Mouse (Mus musculus) liver, adult 2 months (tissue): ENCODE data around the gene Dnah3. TPM values are rescaled to one million over a fixed set of nuclear protein-coding genes. Genes with fewer than 3 reads are reported as not detected.
A peak's percentile ranks its signal among the peaks of the same experiment; 100 is the strongest.

Experiments
- DNase-seq: peaks from one replicate; pipeline ENCODE4 v3.0.0-alpha.2; 2011; ENCODE audit warnings: low read depth, low spot score; ENCODE audit errors: extremely low read depth
- H3K27ac ChIP-seq: fragments of 200-500 bp; replicated peaks from 2 replicates; pipeline ENCODE4 v1.5.1; 2012; ENCODE audit warnings: low read depth, mild to moderate bottlenecking, control low read depth, inconsistent platforms, low read length; ENCODE audit not compliant: insufficient read depth
- H3K27me3 ChIP-seq: fragments of 200-500 bp; 2 replicates; pipeline ENCODE4 v1.6.1; 2012; ENCODE audit warnings: mild to moderate bottlenecking, moderate library complexity, low read length, inconsistent platforms; ENCODE audit not compliant: control insufficient read depth, insufficient read depth
- H3K36me3 ChIP-seq: fragments of 200-500 bp; 2 replicates; pipeline ENCODE4 v1.6.1; 2012; ENCODE audit warnings: low read length, inconsistent platforms; ENCODE audit not compliant: control insufficient read depth, insufficient read depth
- H3K4me1 ChIP-seq: fragments of 200-500 bp; 2 replicates; pipeline ENCODE4 v1.6.1; 2011; ENCODE audit warnings: low read length; ENCODE audit not compliant: control insufficient read depth, insufficient read depth
- H3K4me3 ChIP-seq: fragments of 200-500 bp; 2 replicates; pipeline ENCODE4 v1.5.1; 2011; ENCODE audit warnings: low read depth, mild to moderate bottlenecking, control low read depth, low read length, moderate library complexity; ENCODE audit not compliant: insufficient read depth
- H3K79me2 ChIP-seq: fragments of 200-500 bp; 2 replicates; pipeline ENCODE4 v1.6.1; 2012; ENCODE audit warnings: inconsistent platforms, mild to moderate bottlenecking, low read length, moderate library complexity; ENCODE audit not compliant: control insufficient read depth, insufficient read depth
- H3K9ac ChIP-seq: fragments of 200-500 bp; 2 replicates; pipeline ENCODE4 v1.6.1; 2012; ENCODE audit warnings: low read depth, mild to moderate bottlenecking, control low read depth, inconsistent platforms, low read length
- CTCF ChIP-seq: fragments of 200-500 bp; IDR thresholded peaks from 2 replicates; pipeline ENCODE4 v1.5.1; 2011; ENCODE audit warnings: low read depth, low read length, control low read depth
- POLR2A ChIP-seq: fragments of 200-500 bp; IDR thresholded peaks from 2 replicates; pipeline ENCODE4 v1.6.1; 2011; ENCODE audit warnings: low read length, control low read depth; ENCODE audit not compliant: insufficient read depth; ENCODE audit errors: extremely low read depth
- WGBS: fragments of 180-500 bp; shearing (Covaris S2); methylation state at CpG from one replicate; pipeline ENCODE4 v1.1.7; 2018; 5-methylcytosine and 5-hydroxymethylcytosine counted together
- polyA plus RNA-seq: library from polyadenylated mRNA; depleted of rRNA; stranded (reverse); fragments of >200 nt; gene quantifications from 2 replicates; pipeline ENCODE4 v1.2.3, GENCODE M21; 2012
- total RNA-seq: library from RNA; depleted of rRNA; stranded (reverse); fragments of >200 nt; gene quantifications from 2 replicates; pipeline ENCODE4 v1.2.3, GENCODE M21; 2014

Dnah3 gene
- total and polyA plus RNA-seq, 2 experiments, result not detected

GRCm38 (mm10) chr7:119960006-119960405 lies 135.1 kb downstream of the Dnah3 start:
- Histone ChIP-seq H3K9ac (no peak overlapping the region), H3K36me3 (no peaks in the 10 kb centered on the region), H3K4me1 (peaks cover 12% of the 10 kb centered on the region), H3K27me3 (no peaks in the 10 kb centered on the region), H3K79me2 (no peaks in the 10 kb centered on the region), H3K27ac (no peak overlapping the region), H3K4me3 (no peak overlapping the region)
- TF ChIP-seq POLR2A (no peak), CTCF (no peak)
- DNase-seq, result peak; percentile 29
- WGBS, result 72% methylated on average over 6 of the region's 6 CpGs

DNA sequence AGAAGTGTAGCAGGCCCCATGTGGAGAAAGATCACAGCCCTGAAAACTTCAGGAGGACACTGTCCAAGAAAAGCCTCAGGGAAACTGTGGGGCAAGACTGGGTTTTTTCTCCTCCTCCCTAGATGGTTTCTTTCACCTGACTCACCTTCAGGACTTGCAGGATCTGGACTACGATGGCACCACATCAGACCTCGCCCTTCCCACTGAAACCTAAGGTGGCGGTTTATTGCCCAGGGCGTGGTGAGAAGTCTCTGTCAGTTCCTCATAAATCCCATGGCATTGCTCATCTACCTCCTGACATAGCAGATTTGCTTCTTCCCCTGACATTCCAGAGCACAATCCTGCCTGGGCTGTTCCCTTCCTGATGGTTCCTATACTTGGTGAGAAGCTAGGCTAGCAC lies 135.6 kb downstream of the Dnah3 start:
- H3K4me3 ChIP-seq, result no peak overlapping the region
- no peak for DNase-seq
- peaks cover 9% of the 10 kb centered on the region for H3K4me1 ChIP-seq
- H3K9ac ChIP-seq, result no peak overlapping the region
- H3K27ac ChIP-seq, result no peak overlapping the region
- TF ChIP-seq CTCF (no peak), POLR2A (no peak)
- H3K36me3 ChIP-seq, result no peaks in the 10 kb centered on the region
- no peaks in the 10 kb centered on the region for H3K79me2 ChIP-seq
- no peaks in the 10 kb centered on the region for H3K27me3 ChIP-seq
- WGBS, result 98% methylated on average over 4 of the region's 4 CpGs

GRCm38 (mm10) chr7:119959091-119959490 lies 136.0 kb downstream of the Dnah3 start:
- no peaks in the 10 kb centered on the region for H3K79me2 ChIP-seq
- H3K4me3 ChIP-seq, result no peak overlapping the region
- H3K9ac ChIP-seq, result no peak overlapping the region
- no peak for DNase-seq
- TF ChIP-seq CTCF (no peak), POLR2A (no peak)
- no peaks in the 10 kb centered on the region for H3K27me3 ChIP-seq
- 65% methylated on average over 4 of the region's 4 CpGs for WGBS
- peaks cover 9% of the 10 kb centered on the region for H3K4me1 ChIP-seq
- H3K36me3 ChIP-seq, result no peaks in the 10 kb centered on the region
- no peak overlapping the region for H3K27ac ChIP-seq

GRCm38 (mm10) chr7:119957421-119957820 lies 137.7 kb downstream of the Dnah3 start:
- H3K4me3 ChIP-seq, result no peak overlapping the region
- H3K9ac ChIP-seq, result no peak overlapping the region
- H3K27ac ChIP-seq, result no peak overlapping the region
- TF ChIP-seq CTCF, result no peak
- TF ChIP-seq POLR2A, result no peak
- H3K79me2 ChIP-seq, result no peaks in the 10 kb centered on the region
- H3K4me1 ChIP-seq, result peaks cover 9% of the 10 kb centered on the region
- DNase-seq, result no peak
- H3K27me3 ChIP-seq, result no peaks in the 10 kb centered on the region
- H3K36me3 ChIP-seq, result no peaks in the 10 kb centered on the region

DNA sequence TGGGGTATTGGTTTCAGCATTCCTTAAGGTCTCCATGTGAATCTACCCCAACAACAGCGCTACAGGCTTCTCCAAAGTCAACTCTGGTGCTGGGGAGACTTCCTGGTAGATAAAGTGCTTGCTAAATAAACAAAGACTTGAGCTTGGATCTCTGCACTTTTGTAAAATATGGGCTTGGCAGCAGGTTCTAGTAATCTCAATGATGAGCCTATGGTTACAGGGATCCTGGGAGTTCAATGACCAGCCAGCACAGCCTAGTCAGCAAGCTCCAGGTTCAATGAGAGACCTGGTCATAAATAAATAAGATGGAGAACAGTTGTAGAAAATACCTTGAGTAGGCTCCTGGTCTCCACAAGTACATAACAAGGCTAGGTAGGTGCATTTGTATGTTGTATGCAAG lies 141.0 kb downstream of the Dnah3 start:
- TF ChIP-seq CTCF (no peak), POLR2A (no peak)
- Histone ChIP-seq H3K79me2 (no peaks in the 10 kb centered on the region), H3K36me3 (no peaks in the 10 kb centered on the region), H3K27me3 (no peaks in the 10 kb centered on the region), H3K4me1 (no peaks in the 10 kb centered on the region), H3K4me3 (no peak overlapping the region), H3K27ac (no peak overlapping the region), H3K9ac (no peak overlapping the region)
- WGBS, result 19% methylated on average over 1 of the region's 1 CpGs
- DNase-seq, result peak; percentile 62

- TF ChIP-seq CTCF, result no peak
- no peak for TF ChIP-seq POLR2A
- Histone ChIP-seq H3K4me1 (peaks cover 6% of the 10 kb centered on the region; the same call in 1 of the 2 replicates), H3K79me2 (no peaks in the 10 kb centered on the region), H3K9ac (no peak overlapping the region), H3K27me3 (no peaks in the 10 kb centered on the region), H3K4me3 (no peak overlapping the region), H3K27ac (peak overlapping the region; percentile 81), H3K36me3 (no peaks in the 10 kb centered on the region)
- WGBS, result 11% methylated on average over 2 of the region's 2 CpGs
- DNase-seq, result peak; percentile 94
Observed at GRCm38 (mm10) chr7:119941569-119941968, 153.5 kb downstream of the Dnah3 start.
